Mouse (Mus musculus): ENCODE results near the gene Wfdc17. TPM values are rescaled to one million over a fixed set of nuclear protein-coding genes. Genes with fewer than 3 reads are reported as not detected.

The Wfdc17 gene
- polyA plus RNA-seq, 1 experiment from 2014 or later, result not detected

DNA sequence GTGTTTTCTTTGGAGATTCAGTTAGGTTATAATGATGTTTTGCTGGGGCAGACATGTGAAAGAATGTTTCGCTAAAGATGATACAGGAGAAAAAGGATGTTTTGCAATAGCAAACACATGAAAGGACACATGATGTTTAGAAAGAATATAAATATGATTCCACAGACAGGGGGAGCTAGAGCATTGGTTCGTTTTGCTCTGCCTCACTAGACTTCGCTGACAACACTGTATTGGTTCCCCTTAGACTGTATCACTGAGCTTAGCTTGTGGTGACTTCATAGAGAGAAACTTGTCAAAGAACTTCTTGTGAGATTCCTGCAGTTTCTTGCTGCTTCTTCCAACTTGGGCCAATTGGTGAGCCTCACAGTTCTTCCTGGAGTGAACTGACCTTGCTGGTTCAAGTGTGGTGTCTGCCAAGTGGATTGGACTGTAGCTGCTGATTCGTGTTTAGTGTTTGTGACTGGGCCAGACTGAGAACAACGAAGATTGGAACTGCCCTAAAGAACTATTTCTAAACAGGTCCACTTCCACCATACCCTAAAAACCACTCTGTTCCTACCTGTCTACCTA is 29.4 kb downstream of the Wfdc17 start:
- 84% methylated on average over 5 of the region's 5 CpGs for WGBS
- Histone ChIP-seq H3K4me3 (ENCODE audit: low read depth, low read length) (no peak overlapping the region), H3K4me1 (ENCODE audit: control insufficient read depth, insufficient read depth, low read length) (no peaks in the 10 kb centered on the region), H3K9ac (ENCODE audit: low read depth, low read length) (no peak overlapping the region), H3K27me3 (ENCODE audit: control insufficient read depth, insufficient read depth, low read depth, low read length) (no peaks in the 10 kb centered on the region), H3K36me3 (ENCODE audit: control insufficient read depth, insufficient read depth, low read length) (no peaks in the 10 kb centered on the region), H3K9me3 (replicated peaks; ENCODE audit: control insufficient read depth, low read length, poor library complexity, severe bottlenecking) (peaks cover 6% of the 10 kb centered on the region; the same call in 1 of the 2 replicates), H3K27ac (ENCODE audit: low read length) (no peak overlapping the region), H3K4me2 (ENCODE audit: low read length) (no peak overlapping the region)
- no peak for ATAC-seq

DNA sequence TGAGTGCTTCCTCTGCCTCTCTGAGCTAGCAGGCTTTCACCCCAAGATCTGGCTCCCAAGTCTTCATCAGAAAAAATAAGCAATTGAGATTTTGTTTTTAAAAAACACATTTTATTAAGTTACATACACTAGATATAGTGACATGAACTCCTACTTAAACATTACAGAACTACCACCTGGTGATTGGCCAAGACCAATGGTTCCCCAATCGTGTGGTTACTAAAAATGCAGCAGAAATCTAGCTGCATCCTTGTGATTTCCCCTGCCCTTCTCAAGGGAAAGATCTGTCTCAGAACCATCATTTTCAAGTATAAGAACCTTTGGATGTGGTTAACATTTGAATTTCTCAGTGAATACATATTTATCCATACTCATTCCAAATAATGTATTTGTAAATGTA is 30.4 kb downstream of the Wfdc17 start:
- no peak overlapping the region for H3K27ac ChIP-seq (ENCODE audit: low read length)
- no peak overlapping the region for H3K4me2 ChIP-seq (ENCODE audit: low read length)
- H3K9ac ChIP-seq (ENCODE audit: low read depth, low read length), result no peak overlapping the region
- peaks cover 6% of the 10 kb centered on the region; the same call in 1 of the 2 replicates for H3K9me3 ChIP-seq (replicated peaks; ENCODE audit: control insufficient read depth, low read length, poor library complexity, severe bottlenecking)
- H3K27me3 ChIP-seq (ENCODE audit: control insufficient read depth, insufficient read depth, low read depth, low read length), result no peaks in the 10 kb centered on the region
- no peaks in the 10 kb centered on the region for H3K36me3 ChIP-seq (ENCODE audit: control insufficient read depth, insufficient read depth, low read length)
- 89% methylated on average over 1 of the region's 1 CpGs for WGBS
- ATAC-seq, result no peak
- H3K4me1 ChIP-seq (ENCODE audit: control insufficient read depth, insufficient read depth, low read length), result no peaks in the 10 kb centered on the region
- H3K4me3 ChIP-seq (ENCODE audit: low read depth, low read length), result no peak overlapping the region

GRCm38 (mm10) chr11:83735881-83736280 is 32.1 kb downstream of the Wfdc17 start:
- Histone ChIP-seq H3K4me2 (ENCODE audit: low read length) (no peak overlapping the region), H3K27ac (ENCODE audit: low read length) (no peak overlapping the region), H3K4me1 (ENCODE audit: control insufficient read depth, insufficient read depth, low read length) (no peaks in the 10 kb centered on the region), H3K27me3 (ENCODE audit: control insufficient read depth, insufficient read depth, low read depth, low read length) (peaks cover 3% of the 10 kb centered on the region; the same call in 1 of the 2 replicates), H3K9me3 (replicated peaks; ENCODE audit: control insufficient read depth, low read length, poor library complexity, severe bottlenecking) (peaks cover 6% of the 10 kb centered on the region; the same call in 1 of the 2 replicates), H3K4me3 (ENCODE audit: low read depth, low read length) (no peak overlapping the region), H3K36me3 (ENCODE audit: control insufficient read depth, insufficient read depth, low read length) (no peaks in the 10 kb centered on the region), H3K9ac (ENCODE audit: low read depth, low read length) (no peak overlapping the region)
- no peak for ATAC-seq
- 82% methylated on average over 2 of the region's 2 CpGs for WGBS

- no peak for ATAC-seq
- no peak overlapping the region for H3K9ac ChIP-seq (ENCODE audit: low read depth, low read length)
- no peak overlapping the region for H3K27ac ChIP-seq (ENCODE audit: low read length)
- H3K4me3 ChIP-seq (ENCODE audit: low read depth, low read length), result no peak overlapping the region
- peaks cover 7% of the 10 kb centered on the region for H3K27me3 ChIP-seq (ENCODE audit: control insufficient read depth, insufficient read depth, low read depth, low read length)
- H3K9me3 ChIP-seq (replicated peaks; ENCODE audit: control insufficient read depth, low read length, poor library complexity, severe bottlenecking), result peaks cover 6% of the 10 kb centered on the region; the same call in 1 of the 2 replicates
- 87% methylated on average over 3 of the region's 3 CpGs for WGBS
- H3K36me3 ChIP-seq (ENCODE audit: control insufficient read depth, insufficient read depth, low read length), result no peaks in the 10 kb centered on the region
- no peaks in the 10 kb centered on the region for H3K4me1 ChIP-seq (ENCODE audit: control insufficient read depth, insufficient read depth, low read length)
- H3K4me2 ChIP-seq (ENCODE audit: low read length), result no peak overlapping the region
These were observed 33.3 kb downstream of the Wfdc17 start for GRCm38 (mm10) chr11:83737109-83737558.

DNA sequence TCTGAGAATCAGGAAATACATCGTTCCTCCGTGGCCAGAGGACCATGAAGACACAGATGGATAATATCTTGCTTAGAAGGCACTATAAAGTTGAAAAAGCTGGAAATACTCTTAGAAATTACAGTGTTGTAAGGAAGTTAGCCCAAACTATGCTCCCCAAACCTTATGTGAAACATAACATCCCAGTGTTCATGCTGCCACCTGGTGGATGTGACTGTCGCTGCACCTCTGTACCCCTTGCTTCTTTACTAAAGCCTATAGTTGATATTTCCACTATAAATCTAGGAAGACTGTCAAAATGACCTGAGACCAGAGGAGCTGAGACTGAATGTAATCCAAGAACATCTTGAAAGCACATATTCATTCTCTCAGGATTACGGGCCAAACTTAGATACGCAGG is 35.5 kb downstream of the Wfdc17 start:
- Histone ChIP-seq H3K4me1 (ENCODE audit: control insufficient read depth, insufficient read depth, low read length) (no peaks in the 10 kb centered on the region), H3K36me3 (ENCODE audit: control insufficient read depth, insufficient read depth, low read length) (no peaks in the 10 kb centered on the region), H3K27me3 (ENCODE audit: control insufficient read depth, insufficient read depth, low read depth, low read length) (peaks cover 7% of the 10 kb centered on the region), H3K4me2 (ENCODE audit: low read length) (no peak overlapping the region), H3K9me3 (replicated peaks; ENCODE audit: control insufficient read depth, low read length, poor library complexity, severe bottlenecking) (0 out of 2 replicates have a peak, but pooled peaks cover under 1% of the 10 kb centered on the region), H3K9ac (ENCODE audit: low read depth, low read length) (no peak overlapping the region), H3K4me3 (ENCODE audit: low read depth, low read length) (no peak overlapping the region), H3K27ac (ENCODE audit: low read length) (no peak overlapping the region)
- WGBS, result 29% methylated on average over 5 of the region's 5 CpGs
- ATAC-seq, result no peak

GRCm38 (mm10) chr11:83740443-83740991 is 36.7 kb downstream of the Wfdc17 start:
- Histone ChIP-seq H3K4me1 (ENCODE audit: control insufficient read depth, insufficient read depth, low read length) (no peaks in the 10 kb centered on the region), H3K9ac (ENCODE audit: low read depth, low read length) (no peak overlapping the region), H3K4me3 (ENCODE audit: low read depth, low read length) (no peak overlapping the region), H3K4me2 (ENCODE audit: low read length) (no peak overlapping the region), H3K27me3 (ENCODE audit: control insufficient read depth, insufficient read depth, low read depth, low read length) (peaks cover 7% of the 10 kb centered on the region), H3K27ac (ENCODE audit: low read length) (no peak overlapping the region), H3K36me3 (ENCODE audit: control insufficient read depth, insufficient read depth, low read length) (no peaks in the 10 kb centered on the region), H3K9me3 (replicated peaks; ENCODE audit: control insufficient read depth, low read length, poor library complexity, severe bottlenecking) (no peaks in the 10 kb centered on the region)
- ATAC-seq, result no peak
- 81% methylated on average over 4 of the region's 4 CpGs for WGBS

DNA sequence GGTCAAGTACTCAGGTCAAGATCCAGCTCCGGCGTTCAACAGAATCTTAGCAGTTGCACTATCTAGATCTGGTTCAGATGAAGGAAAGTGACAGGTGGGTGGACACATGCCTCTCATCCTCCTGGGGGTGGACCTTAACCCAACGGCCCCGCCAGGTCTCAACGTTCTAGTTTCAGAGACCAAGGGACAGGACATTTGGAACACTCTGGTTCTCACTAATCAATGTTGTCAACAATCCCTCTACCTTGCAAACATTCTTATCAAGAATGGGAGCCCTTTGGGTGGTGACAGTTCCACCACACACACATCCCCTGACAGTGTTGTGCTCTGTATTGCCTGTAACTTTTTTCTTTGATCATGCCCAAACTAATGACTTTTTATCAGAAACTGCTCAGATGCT is 38.0 kb downstream of the Wfdc17 start:
- no peak overlapping the region for H3K4me3 ChIP-seq (ENCODE audit: low read depth, low read length)
- ATAC-seq, result no peak
- no peak overlapping the region for H3K27ac ChIP-seq (ENCODE audit: low read length)
- no peaks in the 10 kb centered on the region for H3K4me1 ChIP-seq (ENCODE audit: control insufficient read depth, insufficient read depth, low read length)
- H3K36me3 ChIP-seq (ENCODE audit: control insufficient read depth, insufficient read depth, low read length), result no peaks in the 10 kb centered on the region
- peaks cover 9% of the 10 kb centered on the region for H3K27me3 ChIP-seq (ENCODE audit: control insufficient read depth, insufficient read depth, low read depth, low read length)
- H3K9me3 ChIP-seq (replicated peaks; ENCODE audit: control insufficient read depth, low read length, poor library complexity, severe bottlenecking), result no peaks in the 10 kb centered on the region
- no peak overlapping the region for H3K9ac ChIP-seq (ENCODE audit: low read depth, low read length)
- H3K4me2 ChIP-seq (ENCODE audit: low read length), result no peak overlapping the region
- 85% methylated on average over 5 of the region's 5 CpGs for WGBS

- no peaks in the 10 kb centered on the region for H3K36me3 ChIP-seq (ENCODE audit: control insufficient read depth, insufficient read depth, low read length)
- no peak overlapping the region for H3K9ac ChIP-seq (ENCODE audit: low read depth, low read length)
These were observed 39.1 kb downstream of the Wfdc17 start for GRCm38 (mm10) chr11:83742731-83743355.

DNA sequence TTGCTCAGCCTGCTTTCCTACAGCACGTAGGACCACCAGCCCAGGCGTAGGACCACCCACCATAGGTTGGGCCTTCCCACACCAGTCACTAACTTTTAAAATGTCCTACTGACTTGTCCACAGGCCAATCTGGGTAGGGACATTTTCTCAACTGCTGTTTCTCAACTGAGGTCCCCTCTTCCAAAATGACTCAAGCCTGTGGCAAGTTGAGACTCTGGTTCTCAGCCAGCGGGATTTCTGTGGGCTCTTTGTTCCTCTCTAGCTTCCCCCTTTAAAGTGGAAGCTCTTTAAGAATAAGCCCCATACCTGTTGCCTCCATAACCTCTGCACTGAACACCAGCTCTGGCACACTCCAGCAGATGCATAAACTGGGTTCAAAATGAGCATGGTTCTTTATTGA is 39.7 kb downstream of the Wfdc17 start:
- 94% methylated on average over 3 of the region's 3 CpGs for WGBS
- H3K36me3 ChIP-seq (ENCODE audit: control insufficient read depth, insufficient read depth, low read length), result no peaks in the 10 kb centered on the region
- H3K27ac ChIP-seq (ENCODE audit: low read length), result no peak overlapping the region
- H3K4me1 ChIP-seq (ENCODE audit: control insufficient read depth, insufficient read depth, low read length), result no peaks in the 10 kb centered on the region
- H3K4me3 ChIP-seq (ENCODE audit: low read depth, low read length), result no peak overlapping the region
- H3K9ac ChIP-seq (ENCODE audit: low read depth, low read length), result no peak overlapping the region
- no peak for ATAC-seq
- no peak overlapping the region for H3K4me2 ChIP-seq (ENCODE audit: low read length)
- no peaks in the 10 kb centered on the region for H3K9me3 ChIP-seq (replicated peaks; ENCODE audit: control insufficient read depth, low read length, poor library complexity, severe bottlenecking)
- peaks cover 16% of the 10 kb centered on the region for H3K27me3 ChIP-seq (ENCODE audit: control insufficient read depth, insufficient read depth, low read depth, low read length)

More at GRCm38 (mm10) chr11:83742731-83743355, 39.1 kb downstream of the Wfdc17 start:
- WGBS, result 74% methylated on average over 9 of the region's 9 CpGs
- Histone ChIP-seq H3K27ac (ENCODE audit: low read length) (no peak overlapping the region), H3K9me3 (replicated peaks; ENCODE audit: control insufficient read depth, low read length, poor library complexity, severe bottlenecking) (no peaks in the 10 kb centered on the region), H3K27me3 (ENCODE audit: control insufficient read depth, insufficient read depth, low read depth, low read length) (peaks cover 12% of the 10 kb centered on the region), H3K4me3 (ENCODE audit: low read depth, low read length) (no peak overlapping the region), H3K4me2 (ENCODE audit: low read length) (no peak overlapping the region), H3K4me1 (ENCODE audit: control insufficient read depth, insufficient read depth, low read length) (no peaks in the 10 kb centered on the region)
- ATAC-seq, result no peak

All from midbrain, embryonic 16.5 days (tissue).